Mouse (Mus musculus) retina, adult 2 months (tissue): ENCODE results near the gene Slc25a25.
A peak's percentile ranks its signal among the peaks of the same experiment; 100 is the strongest.

Experiments
- DNase-seq: peaks from one replicate; pipeline ENCODE4 v3.0.0-alpha.2; 2012; ENCODE audit warnings: low read depth, low spot score

Gene Slc25a25

GRCm38 (mm10) chr2:32404663-32405062 lies 46.6 kb downstream of the Slc25a25 start:
- DNase-seq = peak; percentile 96

DNA sequence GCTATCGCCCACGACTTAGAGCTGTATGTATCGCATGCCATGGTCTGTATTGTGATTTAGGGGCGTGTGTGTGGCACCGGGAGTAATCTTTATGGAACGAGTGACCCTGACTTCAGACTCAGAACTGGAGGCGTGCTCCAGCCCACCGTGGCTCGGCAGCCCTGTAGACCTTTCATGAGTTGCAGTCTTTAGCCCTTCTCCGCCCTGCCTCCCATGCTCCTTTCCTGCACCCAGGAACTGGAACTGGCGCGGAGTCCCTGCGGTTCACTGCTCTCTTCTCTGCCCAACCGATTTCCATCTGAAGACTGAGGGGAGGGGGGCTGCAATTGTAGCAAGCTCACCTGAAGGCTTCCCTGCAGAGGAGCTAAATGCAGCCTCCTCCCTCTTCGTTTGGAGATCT lies 54.5 kb downstream of the Slc25a25 start:
- no peak for DNase-seq

DNA sequence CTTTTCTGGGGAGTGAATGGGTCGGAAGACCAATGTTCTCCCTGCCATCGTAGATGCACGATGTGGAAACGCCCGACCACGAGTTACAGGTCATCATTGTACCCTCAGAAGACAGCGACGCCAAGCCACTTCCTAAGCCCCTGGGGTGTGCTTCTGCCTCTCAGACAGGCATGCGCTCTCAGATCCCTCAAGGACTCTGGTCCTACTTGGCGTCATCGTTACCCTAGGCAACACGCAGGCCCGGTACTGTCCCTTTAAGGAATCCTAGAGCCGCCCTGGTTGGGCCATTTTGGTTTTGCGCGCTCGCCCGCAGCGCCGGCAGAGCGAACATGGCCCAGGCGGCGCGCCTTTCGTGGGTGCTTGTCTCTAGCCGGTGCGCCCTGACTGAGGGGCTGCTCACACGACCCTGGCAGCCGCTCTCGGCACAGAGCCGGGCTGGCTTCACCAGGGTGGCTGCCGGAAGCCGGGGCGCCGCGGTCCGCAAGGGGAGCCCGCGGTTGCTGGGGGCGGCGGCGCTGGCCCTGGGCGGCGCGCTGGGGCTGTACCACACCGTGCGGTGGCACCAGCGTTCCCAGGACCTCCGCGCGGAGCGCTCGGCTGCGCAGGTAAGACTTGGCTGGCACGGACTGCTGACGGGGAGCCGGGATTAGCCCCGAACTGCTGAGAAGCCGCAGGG lies 55.2 kb downstream of the Slc25a25 start:
- DNase-seq = peak; percentile 83

DNA sequence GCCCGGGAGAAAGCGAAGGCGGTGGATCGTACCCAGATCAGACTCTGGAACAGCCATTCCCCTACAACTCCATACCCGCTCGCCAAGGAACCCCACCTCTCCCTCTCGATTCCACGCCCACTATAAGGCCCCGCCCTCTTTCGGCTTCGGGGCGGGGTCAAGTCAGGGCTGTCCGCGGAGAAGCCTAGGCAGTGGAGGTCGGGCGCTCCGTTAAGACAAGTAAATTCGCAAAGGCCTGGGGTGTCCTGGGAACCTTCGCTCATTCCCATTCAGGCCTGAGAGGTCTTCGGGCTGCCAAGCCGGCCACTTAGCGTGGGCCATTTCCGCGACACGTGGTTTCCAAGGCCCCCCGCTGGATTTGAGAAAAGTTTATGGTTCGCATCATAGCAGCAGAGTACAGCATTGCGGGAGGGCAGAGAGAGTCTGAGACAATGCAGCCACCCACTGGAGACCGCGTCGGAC lies 55.7 kb downstream of the Slc25a25 start, which contains the start of gene Ptges2:
TSS of gene Ptges2 (plus strand) at position 413 of the 462 bp plus-strand sequence.
- peak; percentile 81 for DNase-seq

GRCm38 (mm10) chr2:32394973-32395372 lies 56.3 kb downstream of the Slc25a25 start:
- no peak for DNase-seq

DNA sequence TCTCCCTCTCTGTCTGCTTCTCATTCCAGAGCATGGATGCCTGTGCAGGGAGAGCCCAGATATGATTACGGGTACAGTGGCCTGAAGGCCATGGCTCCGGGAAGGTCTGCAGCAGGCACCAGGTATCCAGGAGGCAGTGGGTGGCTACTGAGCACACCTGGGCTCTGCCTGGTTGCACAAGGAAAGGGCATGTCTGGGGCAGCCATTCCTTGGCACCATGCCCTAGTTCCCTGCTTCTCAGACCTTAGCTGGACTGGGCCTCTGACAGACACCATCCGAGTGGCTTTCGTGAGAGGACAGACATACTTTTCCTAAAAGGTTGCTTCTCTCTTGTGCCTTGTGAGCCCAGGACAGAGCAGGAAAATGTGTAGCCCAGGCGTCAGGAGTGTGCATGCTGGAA lies 59.2 kb downstream of the Slc25a25 start:
- no peak for DNase-seq

DNA sequence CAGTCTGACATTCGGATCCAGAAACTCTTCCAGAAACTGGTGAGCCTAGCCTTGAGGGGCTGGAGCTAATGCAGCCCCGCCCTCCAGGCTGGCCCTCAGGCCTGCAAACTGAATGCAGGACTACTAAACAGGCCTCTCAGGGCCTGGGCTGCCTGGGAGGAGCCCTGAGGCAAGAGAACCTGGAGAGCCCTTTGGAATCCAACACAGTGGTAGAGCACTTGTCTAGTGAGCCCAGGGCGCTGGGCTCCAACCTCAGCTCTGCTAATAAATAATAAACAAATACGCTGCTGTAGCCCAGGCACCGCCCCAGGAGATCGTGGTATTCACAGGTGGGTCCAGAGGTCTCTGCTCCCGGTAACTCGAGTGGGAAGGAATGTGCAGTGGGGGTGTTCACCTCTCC lies 60.4 kb downstream of the Slc25a25 start:
- DNase-seq = no peak

DNA sequence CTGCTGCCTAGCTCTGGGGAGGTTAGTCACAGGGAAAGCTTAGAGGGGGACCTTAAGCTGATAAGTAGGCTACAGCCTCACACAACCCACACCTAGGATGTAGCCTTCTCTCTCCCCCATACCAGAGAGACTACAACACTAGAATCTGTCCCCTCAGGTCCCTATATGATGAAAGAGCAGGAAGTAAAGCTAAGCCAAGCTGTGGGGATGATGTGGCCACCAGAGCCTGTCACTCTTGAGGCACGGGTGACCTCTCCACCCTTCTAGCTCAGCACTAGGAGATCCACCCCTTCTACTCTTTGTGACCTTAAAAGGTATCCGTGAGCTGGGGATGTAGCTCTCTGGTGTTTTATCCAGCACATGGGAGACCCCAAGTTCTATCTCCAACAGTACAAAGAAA lies 62.1 kb downstream of the Slc25a25 start:
- DNase-seq = no peak

DNA sequence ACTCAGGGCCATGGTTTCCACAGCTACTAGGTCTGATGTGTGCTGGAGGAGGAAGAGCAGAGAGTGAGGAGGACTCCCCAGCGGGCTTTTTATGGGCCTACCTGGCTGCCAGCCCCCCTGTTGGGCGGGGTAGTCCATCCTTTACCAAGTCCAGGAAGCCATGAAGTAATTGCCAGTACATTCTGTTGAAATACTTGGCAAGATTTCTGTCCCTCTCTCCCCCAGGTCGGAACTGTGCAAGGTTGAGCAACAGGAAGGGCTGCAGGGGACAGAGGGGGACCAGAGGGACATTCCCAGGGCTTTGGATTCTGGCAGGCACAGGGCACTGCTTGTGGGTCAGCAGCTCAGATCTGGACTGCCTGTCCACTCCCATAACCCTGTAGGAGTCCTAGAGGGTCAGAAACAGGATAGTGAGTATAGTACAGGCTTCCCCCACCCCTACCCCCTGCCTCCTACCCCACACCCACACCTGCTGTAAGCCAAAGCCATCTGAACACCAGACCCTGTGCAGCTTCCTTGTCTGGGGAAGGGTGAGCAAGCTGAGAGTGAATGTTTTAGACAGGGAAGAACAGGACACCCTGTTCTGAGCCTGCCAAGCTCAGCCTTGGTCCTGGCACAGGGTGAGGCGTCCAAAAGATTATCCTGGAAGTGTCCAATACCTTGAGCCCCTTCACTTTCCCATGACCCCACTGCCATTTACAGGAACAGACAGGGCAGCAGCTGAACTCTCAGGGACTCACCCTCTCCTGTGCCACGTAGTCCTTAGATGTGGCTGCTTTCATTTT lies 63.3 kb downstream of the Slc25a25 start, which contains the start of gene Lcn2:
TSS of gene Lcn2 (minus strand) at position 547 of the 785 bp plus-strand sequence.
- no peak for DNase-seq

DNA sequence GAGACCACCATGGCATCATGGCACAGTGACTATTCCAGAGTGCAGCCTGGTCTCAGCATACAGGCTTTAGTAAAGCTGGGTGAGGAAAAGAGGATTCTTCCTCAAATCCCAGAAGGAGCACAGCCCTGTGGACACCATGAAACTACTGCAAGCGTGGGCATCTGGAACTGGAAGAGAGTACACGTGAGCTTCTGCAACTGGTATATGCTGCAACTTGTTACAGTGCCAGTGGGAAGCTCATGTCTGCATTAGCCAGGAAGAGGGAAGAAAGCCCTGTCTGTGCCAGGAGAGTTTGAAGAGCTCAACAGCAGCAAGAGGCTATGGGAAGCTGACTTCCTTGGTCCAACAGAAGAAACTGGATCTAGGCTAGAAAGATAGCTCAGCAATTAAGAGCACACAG lies 68.6 kb downstream of the Slc25a25 start:
- no peak for DNase-seq

DNA sequence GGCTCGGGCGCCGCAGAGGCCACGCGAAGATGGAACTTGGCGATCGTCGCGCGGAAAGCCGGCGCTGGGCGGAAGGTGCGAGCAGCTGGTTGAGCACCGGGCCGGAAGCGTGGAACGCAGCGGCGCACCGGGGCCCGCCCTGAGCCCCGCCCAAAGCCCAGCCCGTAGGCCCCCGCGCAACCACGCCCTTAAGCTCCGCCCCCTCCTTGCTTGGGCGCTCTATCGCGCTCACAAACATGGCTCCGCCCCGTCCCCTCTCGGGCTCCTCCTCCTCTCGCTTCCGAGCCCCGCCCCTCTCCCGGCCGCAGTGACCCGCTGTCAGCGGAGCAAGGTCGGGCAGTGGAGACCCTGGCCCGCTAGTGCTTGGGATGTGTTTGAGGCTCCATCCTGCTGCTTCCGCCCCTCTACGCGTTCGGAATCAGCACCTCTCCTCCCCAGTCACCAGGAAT lies 69.4 kb downstream of the Slc25a25 start, which contains the start of gene 1110008P14Rik:
TSS of gene 1110008P14Rik (minus strand) at position 164 of the 449 bp plus-strand sequence.
- DNase-seq = peak; percentile 85

- no peak for DNase-seq
These were observed 70.0 kb downstream of the Slc25a25 start for GRCm38 (mm10) chr2:32381141-32381774.

DNA sequence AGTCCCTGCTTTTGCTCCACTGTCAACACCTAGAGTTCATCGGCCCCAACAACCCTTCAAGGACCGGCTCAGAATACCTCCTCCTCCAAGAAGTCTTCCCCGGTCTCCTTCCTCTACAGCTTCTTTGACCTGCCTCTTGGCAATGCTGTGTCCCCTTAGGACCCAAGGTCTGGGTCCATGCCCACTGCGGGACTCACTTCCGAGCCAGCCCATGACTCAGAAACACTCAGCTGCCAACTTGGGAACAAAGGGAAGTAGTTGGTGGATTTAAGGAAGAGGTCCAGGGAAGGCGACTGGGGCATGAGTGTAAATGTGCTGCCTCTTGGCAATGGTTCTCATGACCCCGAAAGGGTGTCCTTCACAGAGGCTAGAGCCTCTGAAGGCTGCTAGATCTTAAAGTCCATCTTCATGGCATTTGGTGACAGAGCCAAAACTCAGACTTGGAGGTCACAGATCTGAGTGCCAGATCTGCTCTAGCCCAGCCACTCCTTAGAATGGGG lies 71.2 kb downstream of the Slc25a25 start:
- no peak for DNase-seq

DNA sequence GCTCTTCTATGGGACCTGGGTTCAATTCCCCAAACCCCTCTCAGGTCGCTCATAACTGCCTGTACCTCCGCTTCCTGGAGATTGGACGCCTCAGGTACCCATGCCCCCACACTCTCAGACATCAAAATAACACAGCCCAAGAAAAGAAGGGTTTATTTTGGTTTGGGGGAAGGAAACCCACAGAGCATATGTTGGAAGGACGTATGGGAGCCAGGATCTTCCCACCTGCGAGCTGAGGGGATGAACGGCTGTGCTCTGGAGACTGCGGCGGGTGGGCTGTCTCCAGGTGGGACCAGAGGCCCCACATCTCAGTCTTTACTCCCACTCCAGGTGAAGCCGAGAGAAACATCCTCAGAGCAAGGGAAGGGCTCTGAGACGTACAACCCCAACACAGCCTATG lies 74.3 kb downstream of the Slc25a25 start:
- DNase-seq = no peak

DNA sequence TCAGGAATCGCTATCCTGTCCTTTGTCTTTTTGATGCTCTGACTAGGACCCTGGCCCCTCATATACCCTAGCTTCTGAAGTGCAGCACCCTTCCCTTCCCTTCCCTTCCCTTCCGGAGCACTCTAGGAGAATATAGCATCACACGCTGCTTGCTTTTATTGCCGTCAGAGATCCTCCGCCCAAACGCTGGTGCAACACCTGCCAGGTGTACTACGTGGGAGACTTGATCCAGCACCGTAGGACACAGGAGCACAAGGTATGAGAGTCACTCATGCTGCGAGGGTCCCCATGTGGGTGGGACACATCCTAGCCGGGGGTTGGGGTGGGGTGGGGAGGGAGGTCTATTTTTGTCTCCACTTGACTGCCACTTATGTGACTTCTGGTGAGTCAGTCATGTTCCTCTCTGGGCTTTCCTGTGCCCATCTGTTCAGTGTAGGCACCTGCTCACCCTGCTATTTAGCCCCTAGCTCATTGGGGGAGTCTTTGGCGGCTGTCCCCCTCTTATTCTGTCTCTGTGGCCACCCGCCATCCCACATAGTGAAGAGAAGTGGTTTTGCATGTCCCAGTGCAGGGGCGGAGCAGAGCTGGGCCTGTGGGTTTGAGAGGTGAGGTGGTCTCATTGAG lies 75.8 kb downstream of the Slc25a25 start:
- no peak for DNase-seq

DNA sequence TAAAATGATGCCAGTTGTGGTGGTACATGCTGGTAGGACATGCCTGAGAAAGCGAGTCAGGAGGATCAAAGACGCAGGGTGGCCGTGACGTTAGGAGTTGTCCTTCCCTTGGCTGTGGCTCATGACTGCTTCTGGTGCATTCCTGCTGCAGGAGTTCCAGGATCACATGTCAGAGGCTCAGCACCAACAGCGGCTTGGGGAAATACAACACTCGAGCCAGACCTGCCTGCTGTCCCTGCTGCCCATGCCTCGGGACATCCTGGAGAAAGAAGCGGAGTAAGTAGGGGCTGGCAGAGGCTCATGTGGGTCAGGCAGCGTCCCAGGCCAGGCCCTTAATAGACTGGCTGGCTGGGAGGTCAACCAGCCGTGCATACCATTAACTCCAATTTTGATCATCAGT lies 77.1 kb downstream of the Slc25a25 start:
- no peak for DNase-seq

- DNase-seq = no peak
These were observed 83.9 kb downstream of the Slc25a25 start for GRCm38 (mm10) chr2:32367315-32367714.
